Mouse (Mus musculus): ENCODE results near the gene Scrn3. TPM values are rescaled to one million over a fixed set of nuclear protein-coding genes. Genes with fewer than 3 reads are reported as not detected.

The Scrn3 gene
- polyA plus RNA-seq, 1 experiment from 2014 or later, result 19.9 TPM

- no peak for ATAC-seq
- in situ Hi-C loops (cut with MboI; ENCODE audit: low pct_unique_long_range_greater_than_20kb), result no loop called here
- TF ChIP-seq CTCF (IDR thresholded peaks at IDR 0.05), result no peak
- DNase-seq (ENCODE audit: low read depth, low spot score), result no peak
- CTCF ChIA-PET, result no interaction called here
- no peaks in the 10 kb centered on the region for H3K27me3 ChIP-seq
- POLR2A ChIA-PET, result interaction anchor here (0.6 kb wide), 1 partner anchor 12 kb away, joined by 4 read pairs; no protein-coding TSS in a partner anchor
These were observed 1.9 kb downstream of the Scrn3 start for GRCm38 (mm10) chr2:73314311-73314710.

DNA sequence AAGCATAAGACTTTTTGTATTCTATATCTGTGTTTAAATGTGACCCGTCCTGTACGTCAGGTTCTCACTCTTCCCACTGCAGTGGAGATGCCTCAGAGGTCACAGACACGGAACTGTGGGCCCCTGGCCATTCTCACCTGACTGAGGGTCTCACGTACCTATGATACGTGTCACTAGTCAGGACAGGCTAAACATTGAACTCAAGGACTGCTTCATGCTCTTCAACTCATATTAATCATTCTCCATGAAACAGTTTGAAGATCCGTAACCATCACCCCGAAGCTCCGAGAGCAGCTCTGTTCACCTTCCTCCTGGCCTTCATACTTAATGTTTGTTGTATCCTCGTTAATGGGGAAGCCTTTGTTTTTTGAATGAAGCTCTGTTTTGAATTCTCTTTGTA is 5.0 kb downstream of the Scrn3 start:
- no peak for TF ChIP-seq CTCF (IDR thresholded peaks at IDR 0.05)
- ChIA-PET POLR2A (no interaction called here), CTCF (no interaction called here)
- DNase-seq (ENCODE audit: low read depth, low spot score) (no peak), ATAC-seq (no peak)
- no peaks in the 10 kb centered on the region for H3K27me3 ChIP-seq
- in situ Hi-C loops (cut with MboI; ENCODE audit: low pct_unique_long_range_greater_than_20kb), result no loop called here

- ChIA-PET CTCF (no interaction called here), POLR2A (no interaction called here)
- TF ChIP-seq CTCF (IDR thresholded peaks at IDR 0.05), result no peak
- no peak for ATAC-seq
- H3K27me3 ChIP-seq, result no peaks in the 10 kb centered on the region
- DNase-seq (ENCODE audit: low read depth, low spot score), result no peak
- in situ Hi-C loops (cut with MboI; ENCODE audit: low pct_unique_long_range_greater_than_20kb), result no loop called here
These were observed 6.8 kb downstream of the Scrn3 start for GRCm38 (mm10) chr2:73319218-73319617.

DNA sequence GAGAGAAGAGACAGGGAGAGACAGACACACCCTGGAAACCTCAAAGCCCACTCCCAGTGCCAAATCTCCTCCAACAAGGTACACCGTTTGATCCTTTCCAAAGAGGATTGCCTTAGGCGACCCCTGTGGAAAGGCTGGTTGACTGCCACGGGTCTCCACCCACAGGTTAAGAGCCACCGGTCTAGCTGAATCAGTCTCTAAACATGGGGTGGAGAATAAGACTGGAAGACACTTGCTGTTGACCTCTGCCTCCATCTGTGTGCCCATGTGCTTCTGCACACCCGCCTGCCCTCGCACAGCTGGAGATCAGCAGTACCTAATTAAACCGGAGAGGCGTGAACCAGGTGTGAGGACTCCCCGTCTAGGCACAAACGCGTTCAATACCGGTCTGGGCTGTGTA is 10.6 kb downstream of the Scrn3 start:
- in situ Hi-C loops (cut with MboI; ENCODE audit: low pct_unique_long_range_greater_than_20kb), result no loop called here
- no peak for TF ChIP-seq CTCF (IDR thresholded peaks at IDR 0.05)
- no peaks in the 10 kb centered on the region for H3K27me3 ChIP-seq
- POLR2A ChIA-PET, result interaction anchor here (2.1 kb wide), 1 partner anchor 10 kb away, joined by 4 read pairs; no protein-coding TSS in a partner anchor
- no peak for ATAC-seq
- DNase-seq (ENCODE audit: low read depth, low spot score), result no peak
- CTCF ChIA-PET, result no interaction called here

GRCm38 (mm10) chr2:73325871-73326270 is 13.5 kb downstream of the Scrn3 start:
- DNase-seq (ENCODE audit: low read depth, low spot score), result no peak
- no peak for TF ChIP-seq CTCF (IDR thresholded peaks at IDR 0.05)
- ChIA-PET CTCF (no interaction called here), POLR2A (no interaction called here)
- in situ Hi-C loops (cut with MboI; ENCODE audit: low pct_unique_long_range_greater_than_20kb), result no loop called here
- ATAC-seq, result no peak
- no peaks in the 10 kb centered on the region for H3K27me3 ChIP-seq

DNA sequence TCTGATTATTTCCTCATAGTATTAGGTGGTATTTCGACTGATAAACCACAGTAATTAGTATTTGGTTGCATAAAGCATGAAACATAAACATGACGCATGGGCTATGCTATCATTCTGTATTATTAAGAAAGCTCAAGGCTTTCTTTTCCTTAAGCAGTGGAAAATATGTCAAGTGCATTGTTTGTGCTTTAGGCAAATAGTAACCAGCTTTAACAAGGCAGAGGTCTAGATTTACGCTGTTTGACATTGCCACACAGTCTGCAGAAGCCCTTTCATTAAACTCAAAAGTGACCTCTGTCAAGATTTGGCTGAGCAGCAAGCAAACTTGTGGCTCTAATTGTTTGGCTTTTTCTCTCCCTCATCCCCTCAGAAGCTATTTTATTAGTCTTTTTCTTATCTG is 23.5 kb downstream of the Scrn3 start:
- CTCF ChIA-PET, result interaction anchor here (1.0 to 1.2 kb wide), 2 partner anchors 9 to 95 kb away, joined by 3 to 4 read pairs; no protein-coding TSS in a partner anchor
- no peak for ATAC-seq
- no peak for DNase-seq (ENCODE audit: low read depth, low spot score)
- no peaks in the 10 kb centered on the region for H3K27me3 ChIP-seq
- in situ Hi-C loops (cut with MboI; ENCODE audit: low pct_unique_long_range_greater_than_20kb), result no loop called here
- no peak for TF ChIP-seq CTCF (IDR thresholded peaks at IDR 0.05)
- POLR2A ChIA-PET, result no interaction called here

DNA sequence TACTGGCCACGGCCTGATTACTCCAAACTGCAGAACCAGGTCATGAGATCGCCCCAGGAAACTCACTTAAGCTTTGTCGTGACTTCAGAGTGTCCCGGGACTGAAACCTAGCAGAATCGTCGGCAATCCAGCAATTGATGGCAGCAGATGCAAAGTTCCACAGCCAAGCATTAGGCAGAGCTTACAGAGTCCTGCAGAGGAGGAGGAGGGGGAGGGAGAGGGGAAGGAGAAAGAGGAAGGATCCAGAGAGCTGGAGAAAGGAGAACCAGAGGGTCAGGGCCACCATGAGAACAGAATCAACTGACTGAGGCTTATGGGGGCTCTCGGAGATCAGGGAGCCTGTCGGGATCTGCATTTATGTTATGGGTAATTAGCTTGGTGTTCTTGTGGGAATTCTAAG is 26.0 kb downstream of the Scrn3 start:
- in situ Hi-C loops (cut with MboI; ENCODE audit: low pct_unique_long_range_greater_than_20kb), result no loop called here
- ChIA-PET POLR2A (no interaction called here), CTCF (no interaction called here)
- ATAC-seq, result no peak
- no peak for TF ChIP-seq CTCF (IDR thresholded peaks at IDR 0.05)
- no peaks in the 10 kb centered on the region for H3K27me3 ChIP-seq
- DNase-seq (ENCODE audit: low read depth, low spot score), result no peak

DNA sequence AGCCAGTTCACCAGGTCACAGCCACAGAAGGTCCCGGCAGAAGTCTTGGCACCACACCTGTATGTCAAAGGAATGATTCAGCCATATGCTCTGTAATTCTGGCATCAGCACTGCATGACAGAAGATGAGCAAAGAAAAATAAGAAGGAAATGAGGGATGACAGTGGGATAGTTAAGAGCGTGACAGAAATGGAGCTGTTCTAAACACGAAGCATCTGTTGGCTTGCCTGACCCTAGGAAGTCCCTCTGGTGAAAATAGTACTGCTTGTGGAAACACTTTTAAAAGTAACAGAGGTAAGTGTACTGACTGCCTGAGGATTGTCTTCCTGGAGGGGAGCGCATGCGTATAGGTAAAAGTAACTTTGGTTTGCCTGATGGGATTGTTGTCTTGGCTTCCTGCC is 31.3 kb downstream of the Scrn3 start:
- no peaks in the 10 kb centered on the region for H3K27me3 ChIP-seq
- in situ Hi-C loops (cut with MboI; ENCODE audit: low pct_unique_long_range_greater_than_20kb), result no loop called here
- ChIA-PET POLR2A (interaction anchor here (0.6 kb wide), 1 partner anchor 910 kb away, joined by 3 read pairs; no protein-coding TSS in a partner anchor), CTCF (interaction anchor here (1.3 kb wide), 1 partner anchor 8 kb away, joined by 4 read pairs; no protein-coding TSS in a partner anchor)
- no peak for TF ChIP-seq CTCF (IDR thresholded peaks at IDR 0.05)
- no peak for ATAC-seq
- DNase-seq (ENCODE audit: low read depth, low spot score), result no peak

DNA sequence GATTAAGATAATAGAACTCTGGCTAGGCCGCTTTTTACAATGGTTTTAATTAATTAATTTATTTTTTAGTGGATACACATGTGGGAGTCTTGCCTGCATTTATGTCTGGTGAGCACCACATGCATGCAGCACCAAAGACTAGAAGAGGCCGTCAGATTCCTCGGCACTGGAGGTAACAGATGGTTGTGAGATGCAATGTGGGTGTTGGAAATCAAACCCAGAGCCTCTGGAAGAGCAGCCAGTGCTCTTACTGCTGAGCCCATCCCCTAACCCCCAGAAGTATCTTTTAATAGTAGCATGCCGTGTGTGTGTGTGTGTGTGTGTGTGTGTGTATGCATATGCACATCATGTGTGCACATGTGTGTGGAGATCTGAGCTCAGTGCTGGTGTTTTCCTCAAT is 32.8 kb downstream of the Scrn3 start:
- in situ Hi-C loops (cut with MboI; ENCODE audit: low pct_unique_long_range_greater_than_20kb), result no loop called here
- DNase-seq (ENCODE audit: low read depth, low spot score), result no peak
- no peak for TF ChIP-seq CTCF (IDR thresholded peaks at IDR 0.05)
- CTCF ChIA-PET, result interaction anchor here (0.7 to 1.3 kb wide), 2 partner anchors 10 to 67 kb away, joined by 3 to 4 read pairs; no protein-coding TSS in a partner anchor
- POLR2A ChIA-PET, result no interaction called here
- ATAC-seq, result no peak
- no peaks in the 10 kb centered on the region for H3K27me3 ChIP-seq

DNA sequence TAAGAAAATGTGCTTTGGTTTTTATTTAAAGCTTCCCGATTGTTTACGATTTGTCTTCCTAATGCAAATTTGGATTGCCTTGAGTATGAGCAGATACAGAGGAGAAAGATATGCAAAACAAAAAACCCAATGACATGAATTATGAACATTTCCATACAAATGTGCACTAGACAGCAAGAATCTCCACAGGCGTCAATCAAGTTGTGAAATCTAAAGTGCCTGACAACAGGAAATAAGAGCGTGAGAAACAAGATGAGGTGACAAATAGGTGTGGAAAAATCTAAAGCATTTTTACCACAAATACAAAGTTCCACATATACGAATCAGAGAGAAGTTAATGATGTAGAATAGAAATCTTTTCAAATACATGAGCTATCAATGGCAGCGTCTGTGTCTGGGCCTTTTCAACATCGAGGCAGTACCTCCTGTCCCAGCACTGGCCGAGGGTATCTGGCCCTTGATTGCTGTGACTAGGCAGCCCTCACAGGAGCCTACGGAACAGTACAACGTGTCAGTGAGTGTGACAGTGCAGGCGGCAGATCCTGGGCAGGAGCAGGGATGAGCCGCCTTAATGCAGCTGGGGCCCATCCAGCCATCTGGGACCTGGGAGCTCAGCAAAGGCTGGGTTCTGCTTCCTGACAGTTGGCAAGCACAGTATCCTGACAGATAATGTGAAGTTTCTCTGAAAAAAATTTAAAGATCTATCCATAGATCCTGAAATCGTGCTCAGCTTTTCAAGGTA is 34.1 kb downstream of the Scrn3 start:
- no peak for DNase-seq (ENCODE audit: low read depth, low spot score)
- no peak for ATAC-seq

DNA sequence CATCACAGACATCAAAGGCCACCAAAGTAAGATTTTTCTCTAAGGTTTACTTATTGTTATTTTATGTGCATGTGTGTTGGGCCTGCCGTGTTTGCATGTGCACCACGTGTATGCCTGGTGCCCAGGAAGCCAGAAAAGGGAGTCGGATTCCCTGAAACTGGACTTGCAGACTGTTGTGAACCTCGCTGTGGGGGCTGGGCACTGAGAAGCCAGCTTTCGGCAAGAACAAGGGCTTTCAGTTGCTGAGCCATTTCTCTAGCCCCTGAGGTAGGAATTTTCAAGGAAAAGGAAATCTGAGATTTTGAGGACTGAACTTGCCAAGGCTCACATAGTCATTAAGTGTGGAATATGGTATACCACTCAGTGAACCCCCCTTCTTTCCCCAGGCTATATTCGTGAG is 34.7 kb downstream of the Scrn3 start:
- ATAC-seq (no peak), DNase-seq (ENCODE audit: low read depth, low spot score) (no peak)
- no peak for TF ChIP-seq CTCF (IDR thresholded peaks at IDR 0.05)
- ChIA-PET POLR2A (no interaction called here), CTCF (no interaction called here)
- in situ Hi-C loops (cut with MboI; ENCODE audit: low pct_unique_long_range_greater_than_20kb), result no loop called here
- H3K27me3 ChIP-seq, result no peaks in the 10 kb centered on the region

More for the DNA sequence above, 34.1 kb downstream of the Scrn3 start:
- in situ Hi-C loops (cut with MboI; ENCODE audit: low pct_unique_long_range_greater_than_20kb), result no loop called here
- POLR2A ChIA-PET, result no interaction called here
- no peaks in the 10 kb centered on the region for H3K27me3 ChIP-seq
- no peak for TF ChIP-seq CTCF (IDR thresholded peaks at IDR 0.05)
- CTCF ChIA-PET, result interaction anchor here (1.0 kb wide), 1 partner anchor 9 kb away, joined by 3 read pairs; no protein-coding TSS in a partner anchor
